Mouse (Mus musculus): ENCODE data around the gene Ceacam19.
"Not testable (repeated sequence)": the region's sequence is repeated elsewhere in the genome, so short reads cannot be mapped to it uniquely, and the experiment has no call there.

Gene Ceacam19

DNA sequence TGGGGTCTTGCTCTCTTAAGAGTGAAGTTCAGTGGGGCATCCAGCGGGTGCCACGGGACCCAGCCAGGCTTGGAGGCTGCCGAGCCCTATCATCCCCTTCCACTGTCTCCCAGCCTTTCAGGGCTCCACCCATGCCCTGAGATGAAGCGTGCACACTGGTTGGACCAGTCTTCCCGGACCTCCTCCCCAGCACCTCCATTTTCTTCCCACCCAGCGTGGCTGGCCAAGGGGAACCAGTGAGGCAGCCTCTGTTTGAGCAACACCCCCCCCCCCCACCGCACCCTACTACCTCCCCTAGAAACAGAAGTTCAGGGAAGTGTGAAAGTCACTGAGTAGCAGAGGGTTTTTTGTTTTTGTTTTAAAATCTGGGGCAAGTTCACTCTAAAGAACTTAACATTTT, at the start of gene Ceacam19:
Ceacam19 (minus strand) TSS at position 117 of the 400 bp plus-strand sequence.
- no peak for DNase-seq (ENCODE audit: low read depth, low spot score)

DNA sequence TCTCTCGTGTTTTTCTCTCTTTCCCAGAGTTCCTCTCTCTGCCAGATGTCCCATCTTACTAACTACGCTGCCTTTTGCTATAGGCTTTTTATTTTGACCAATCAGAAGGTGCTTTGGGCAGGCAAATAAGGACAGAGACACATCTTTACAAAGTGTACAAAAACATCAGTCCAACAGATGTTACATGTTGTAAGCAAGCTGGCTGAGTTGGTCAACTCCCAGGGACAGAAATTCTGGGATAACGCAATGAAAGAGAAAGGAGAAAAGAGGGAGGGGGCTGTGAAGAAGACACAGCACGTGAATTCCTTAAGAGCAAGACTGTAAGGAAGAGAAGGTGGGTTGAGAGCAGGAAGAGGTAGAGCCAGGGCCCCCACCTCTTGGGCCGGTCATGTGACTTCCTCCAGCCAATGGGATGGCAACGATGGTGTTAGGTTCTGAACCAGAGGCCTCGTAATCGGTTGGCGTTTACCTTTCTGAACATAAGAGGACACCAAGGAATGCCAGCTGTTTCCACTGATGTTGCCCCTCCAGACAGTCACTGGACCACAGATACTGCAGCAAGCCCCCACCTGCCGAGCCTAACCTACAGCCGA, 49.6 kb upstream of the Ceacam19 start:
- DNase-seq (ENCODE audit: low read depth, low spot score), result peak; percentile 51

DNA sequence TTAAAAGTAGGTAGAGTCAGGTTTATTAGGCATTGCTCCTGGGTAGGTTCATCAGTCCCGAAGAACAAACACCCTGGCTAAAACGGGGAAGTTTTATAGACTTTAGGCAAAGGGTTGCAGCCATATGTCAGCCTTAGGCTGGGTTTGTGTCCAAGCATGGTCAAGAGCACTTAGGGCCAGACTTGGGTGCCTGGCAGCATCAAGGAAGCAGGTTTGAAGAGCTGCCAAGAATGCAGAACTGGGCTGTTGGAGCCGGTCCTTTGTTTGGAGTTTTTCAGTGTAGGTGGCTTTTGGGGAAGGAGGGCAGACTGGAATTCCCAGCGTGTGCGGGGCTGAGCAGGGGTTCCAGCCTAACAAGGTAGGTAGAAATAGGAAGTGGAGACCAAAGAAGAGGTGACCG, 48.2 kb upstream of the Ceacam19 start:
- DNase-seq (ENCODE audit: low read depth, low spot score), result no peak

DNA sequence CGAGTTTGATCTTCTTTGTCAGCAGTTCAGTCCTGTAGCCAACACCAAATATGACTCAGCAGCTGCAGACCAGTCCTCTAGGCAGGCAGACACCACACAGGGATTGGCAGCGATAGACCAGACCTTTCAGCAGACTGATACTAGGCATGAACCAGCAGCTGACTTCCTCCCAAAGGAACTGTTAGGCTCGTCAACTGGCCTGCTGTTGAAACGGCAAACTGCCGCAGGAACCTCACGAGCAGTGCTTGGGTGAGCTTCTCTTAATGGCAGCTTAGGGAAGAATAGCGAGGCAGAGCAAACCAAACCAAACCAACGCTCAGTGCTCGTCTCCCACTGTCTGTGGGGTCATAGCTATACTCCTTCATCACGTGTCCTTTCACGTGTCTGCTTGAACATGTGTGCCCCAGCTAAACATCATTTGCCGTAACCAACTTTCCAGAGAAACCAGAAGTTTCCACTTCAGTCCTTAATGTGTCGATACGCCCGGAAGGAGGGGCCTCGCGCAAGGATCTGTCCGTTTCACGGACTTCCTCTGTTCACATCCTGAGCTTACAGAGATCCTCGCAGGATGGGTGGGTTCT, 47.5 kb upstream of the Ceacam19 start:
- peak; percentile 72 for DNase-seq (ENCODE audit: low read depth, low spot score)

DNA sequence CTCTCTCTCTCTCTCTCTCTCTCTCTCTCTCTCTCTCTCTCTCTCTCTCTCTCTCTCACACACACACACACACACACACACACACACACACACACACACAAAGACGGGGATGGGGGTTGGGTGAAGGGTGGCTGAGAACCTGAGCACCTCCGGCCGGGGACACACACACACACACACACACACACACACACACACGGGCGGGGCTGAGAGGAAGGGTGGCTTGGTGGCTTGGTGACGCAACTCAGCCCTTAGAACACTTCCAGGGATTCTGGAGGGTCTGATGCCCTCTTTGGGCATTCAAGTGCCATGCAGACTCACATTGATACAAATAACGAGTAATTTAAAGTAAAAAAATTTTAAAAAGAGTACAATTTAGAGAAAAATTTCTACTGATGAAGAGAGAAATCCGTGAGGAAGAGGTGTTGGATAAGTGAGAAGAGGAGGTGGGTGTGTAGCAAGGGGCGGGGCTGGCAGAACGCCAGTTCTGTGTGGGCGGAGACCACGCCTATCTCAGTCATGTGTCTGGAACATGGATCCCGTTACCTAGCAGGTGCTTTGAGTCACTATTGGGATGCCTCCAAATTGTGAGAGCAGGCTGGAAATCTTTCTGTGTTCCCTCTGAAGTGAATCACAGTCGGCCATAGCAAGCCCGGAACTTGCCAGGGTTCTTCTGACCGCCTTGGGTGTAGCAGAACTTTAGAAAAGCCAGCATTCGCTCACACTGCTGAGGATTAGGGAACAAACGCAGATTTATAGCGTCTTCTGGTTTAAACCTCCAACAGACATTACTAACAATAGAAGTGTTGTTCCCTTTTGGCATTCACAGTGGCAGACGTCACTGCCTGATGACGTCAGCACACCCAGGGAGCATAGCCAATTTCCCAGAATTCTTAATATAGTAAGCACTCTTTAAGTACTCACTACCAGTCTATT, 45.4 kb upstream of the Ceacam19 start:
- DNase-seq (ENCODE audit: low read depth, low spot score), result peak; percentile 93

DNA sequence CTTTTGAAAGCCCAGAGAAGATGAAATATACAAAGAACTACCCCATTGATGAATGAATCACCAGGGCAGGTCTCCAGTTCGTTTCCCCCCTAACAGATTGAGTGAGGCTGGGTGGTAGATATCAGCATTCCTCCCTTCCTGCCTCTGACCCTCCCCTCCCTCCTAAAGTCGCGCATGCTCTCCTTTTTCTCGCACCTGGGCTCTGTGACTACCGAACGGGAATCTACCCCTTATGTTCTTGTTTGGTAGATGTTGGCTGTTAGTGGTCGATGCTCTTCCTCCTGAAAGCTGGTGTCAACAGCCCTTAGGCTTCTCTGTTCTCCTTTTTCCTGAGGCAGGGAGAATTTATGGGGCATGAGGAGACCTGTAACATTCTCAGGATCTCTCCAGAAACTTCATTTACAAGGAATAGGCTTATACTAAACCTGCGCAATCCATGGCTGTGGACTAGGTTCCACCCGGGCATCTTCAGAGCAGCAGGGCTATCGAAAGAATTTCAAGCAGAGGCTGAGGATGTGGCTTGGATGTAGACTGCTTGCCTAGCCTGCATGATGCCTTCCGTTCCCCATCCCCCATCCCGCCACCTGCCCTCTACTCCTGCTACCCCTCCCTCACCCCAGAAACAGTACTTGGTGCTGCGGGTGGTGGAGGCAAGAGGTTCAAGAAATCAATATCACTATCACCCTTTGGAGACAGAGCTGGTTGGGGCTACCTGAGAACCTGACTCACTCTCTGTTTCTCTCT, 44.5 kb upstream of the Ceacam19 start:
- peak; percentile 90 for DNase-seq (ENCODE audit: low read depth, low spot score)

DNA sequence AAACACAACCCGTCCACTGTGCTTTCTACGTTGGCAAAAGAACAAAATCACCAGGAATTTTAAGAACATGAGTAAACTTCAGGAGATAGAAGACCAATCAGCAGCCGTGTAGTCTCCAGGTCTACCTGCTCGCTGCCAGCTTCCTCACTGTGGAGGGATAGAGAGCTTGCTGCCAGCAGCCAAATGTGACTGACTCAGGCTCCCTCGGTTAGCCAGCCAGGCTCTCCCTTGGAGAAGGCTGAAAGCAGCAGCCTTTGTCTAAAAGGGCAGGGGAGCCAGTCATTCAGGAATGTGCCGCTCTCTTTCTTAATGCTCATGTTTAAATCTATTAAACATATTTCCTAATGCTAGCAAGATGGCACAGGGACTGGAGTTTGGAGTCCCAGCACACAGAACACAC, 42.7 kb upstream of the Ceacam19 start:
- DNase-seq (ENCODE audit: low read depth, low spot score), result not testable (repeated sequence)

DNA sequence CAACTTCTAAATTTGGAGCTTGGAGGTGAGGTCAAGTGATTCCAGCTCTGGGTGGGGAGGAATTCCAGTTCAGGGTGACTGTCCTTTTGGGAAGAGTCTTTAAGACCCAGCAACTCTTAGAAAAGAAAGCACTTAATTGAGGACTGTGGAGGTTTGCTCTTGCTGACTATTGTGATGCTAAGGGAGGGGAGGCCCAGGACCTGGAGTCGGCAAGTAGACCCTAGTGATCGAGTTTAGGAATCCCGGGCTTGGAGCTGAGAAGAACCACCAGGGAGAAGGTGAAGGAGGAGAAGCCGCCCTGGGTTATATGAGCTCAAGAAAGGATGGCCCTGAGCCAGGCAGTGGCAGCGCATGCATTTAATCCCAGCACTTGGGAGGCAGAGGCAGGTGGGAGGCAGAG, 40.7 kb upstream of the Ceacam19 start:
- no peak for DNase-seq (ENCODE audit: low read depth, low spot score)

DNA sequence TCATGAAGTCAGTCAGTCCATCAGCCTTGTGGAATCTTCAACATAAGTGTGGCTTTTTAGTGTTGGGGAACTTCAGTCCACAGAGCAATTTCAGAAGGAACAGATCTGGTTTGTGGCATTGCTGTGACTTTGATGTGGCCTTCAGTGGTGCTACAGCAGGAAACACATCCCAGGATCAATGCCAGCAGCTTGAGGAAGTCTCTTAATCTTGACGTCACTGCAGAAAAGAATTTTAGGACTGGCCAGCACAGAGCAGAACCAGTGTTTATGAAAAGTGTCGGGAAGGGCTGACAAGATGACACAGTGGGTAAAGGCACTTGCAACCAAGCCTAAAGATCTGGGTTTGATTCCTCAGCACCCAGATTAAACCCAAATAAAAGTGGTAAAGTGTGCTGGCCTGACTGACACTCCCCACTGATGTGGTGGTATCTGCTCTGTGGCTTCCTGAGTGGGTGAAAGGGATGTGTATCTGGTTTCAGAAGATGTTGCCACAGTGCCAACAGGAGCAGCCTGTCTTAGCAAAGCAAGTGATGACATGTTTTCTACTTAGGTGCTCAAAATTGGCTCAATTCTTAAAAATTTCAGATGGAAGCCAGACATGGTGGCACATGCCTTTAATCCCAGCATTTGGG, 39.2 kb upstream of the Ceacam19 start:
- peak; percentile 54 for DNase-seq (ENCODE audit: low read depth, low spot score)

DNA sequence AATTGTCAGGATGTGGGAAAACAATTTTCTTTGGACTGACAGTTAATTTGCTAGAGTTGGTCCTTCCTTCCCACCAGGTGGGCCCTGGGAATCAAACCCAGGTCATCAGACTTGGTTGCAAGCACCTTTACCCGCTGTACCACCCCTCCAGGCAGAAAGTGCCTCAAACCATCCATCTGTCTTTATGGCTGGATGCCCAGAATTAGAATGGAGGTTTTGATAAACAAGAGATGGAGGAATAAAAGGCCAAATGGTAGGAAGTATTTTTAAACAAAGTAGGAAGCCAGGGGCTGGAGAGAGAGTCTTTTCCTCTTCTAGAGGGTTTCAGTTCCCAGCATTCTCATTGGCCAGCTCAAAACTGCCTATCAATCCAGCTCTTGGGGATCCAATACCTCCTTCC, 37.6 kb upstream of the Ceacam19 start:
- no peak for DNase-seq (ENCODE audit: low read depth, low spot score)

DNA sequence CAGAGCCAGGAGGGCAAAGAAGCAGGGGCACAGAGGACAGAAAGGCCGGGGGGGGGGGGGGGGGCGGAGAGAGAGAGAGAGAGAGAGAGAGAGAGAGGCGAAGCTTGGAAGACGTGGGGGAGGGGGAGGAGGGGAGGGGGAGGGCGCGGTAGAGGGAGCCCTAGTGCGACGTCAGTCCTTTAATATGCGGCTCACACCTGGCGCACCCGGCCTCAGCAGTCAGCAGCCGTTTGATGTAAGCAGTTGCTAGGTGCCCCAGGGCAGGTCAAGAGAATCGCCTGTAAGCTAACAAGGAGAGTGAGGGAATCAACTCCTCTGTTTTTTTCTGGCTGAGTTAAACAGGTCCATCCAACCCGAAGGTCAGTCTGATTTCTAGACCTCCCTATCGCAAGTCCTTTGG, 36.0 kb upstream of the Ceacam19 start:
- peak; percentile 73 for DNase-seq (ENCODE audit: low read depth, low spot score)

DNA sequence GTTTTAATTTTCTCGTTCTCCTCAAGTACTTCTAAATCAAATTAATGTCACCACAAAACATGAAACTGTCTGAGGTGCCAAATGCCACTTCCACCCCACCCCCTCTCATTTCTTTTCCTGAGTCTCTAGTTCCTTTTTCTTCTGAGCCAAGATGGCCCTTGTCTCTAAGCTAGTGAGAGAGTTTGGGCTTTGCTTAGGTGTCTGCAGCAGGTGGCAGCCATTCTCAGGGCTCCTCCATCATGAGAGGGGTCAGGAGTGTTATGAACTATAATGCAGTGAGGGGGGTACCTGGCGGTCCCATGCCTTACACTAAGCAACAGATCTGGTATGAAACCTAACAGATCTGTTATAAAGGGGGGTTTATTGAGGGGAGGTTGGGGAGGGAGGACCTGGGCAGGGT, 35.6 kb upstream of the Ceacam19 start:
- no peak for DNase-seq (ENCODE audit: low read depth, low spot score)

DNA sequence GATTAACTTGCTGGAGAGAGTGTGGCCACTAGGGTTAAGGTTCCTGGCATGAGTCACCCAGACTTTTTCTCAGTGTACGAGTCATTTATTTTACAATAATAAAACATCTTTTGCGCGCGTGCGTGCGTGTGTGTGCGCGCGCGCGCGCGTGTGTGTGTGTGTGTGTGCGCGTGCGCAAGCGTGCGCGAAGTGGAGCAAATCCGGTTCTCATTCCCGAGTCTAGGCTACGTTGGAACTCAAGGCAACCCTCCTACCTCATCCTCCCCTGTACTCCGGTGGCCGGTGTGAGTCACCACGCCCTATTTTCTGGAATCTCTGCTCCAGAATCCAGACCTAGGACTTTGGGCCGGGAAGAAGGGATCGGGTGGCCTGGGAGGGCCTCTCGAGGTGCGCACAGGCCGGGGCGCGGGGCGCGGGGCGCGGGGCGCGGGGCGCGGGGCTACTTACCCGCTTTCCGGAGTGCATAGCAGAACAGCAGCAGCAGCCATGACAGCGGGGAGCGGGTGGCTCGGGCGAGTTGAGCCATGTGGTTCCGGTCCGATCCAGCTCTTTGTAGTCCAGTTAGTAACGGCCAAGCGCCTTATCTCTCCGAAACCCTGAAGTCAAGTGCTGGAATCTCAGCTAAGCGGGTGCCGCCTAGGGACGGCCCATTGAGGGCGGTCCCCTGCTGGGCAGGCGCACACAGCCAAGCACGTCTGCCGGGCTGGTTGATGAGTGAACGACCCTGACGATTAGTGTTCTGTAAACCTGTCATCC, 32.9 kb upstream of the Ceacam19 start, which contains the start of gene Pvr:
Pvr (minus strand) TSS at position 655 of the 756 bp plus-strand sequence.
- peak; percentile 85 for DNase-seq (ENCODE audit: low read depth, low spot score)

DNA sequence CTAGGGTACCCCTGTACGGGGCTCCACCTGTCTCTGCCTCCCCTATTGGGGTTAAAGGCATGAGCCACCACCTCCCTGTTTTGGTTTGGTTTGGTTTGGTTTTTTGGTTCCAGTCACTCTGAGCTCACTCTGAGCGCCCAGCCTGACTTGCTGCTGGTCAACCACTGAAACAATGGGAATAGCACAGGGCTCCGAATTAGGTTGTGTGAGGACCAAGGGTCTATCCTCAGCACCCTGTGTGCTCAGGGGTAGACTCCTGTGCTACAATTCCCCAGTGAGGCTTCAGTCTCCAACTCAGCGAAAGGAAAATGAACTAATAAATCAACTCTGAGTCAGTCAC, 32.4 kb upstream of the Ceacam19 start:
- DNase-seq (ENCODE audit: low read depth, low spot score), result no peak

DNA sequence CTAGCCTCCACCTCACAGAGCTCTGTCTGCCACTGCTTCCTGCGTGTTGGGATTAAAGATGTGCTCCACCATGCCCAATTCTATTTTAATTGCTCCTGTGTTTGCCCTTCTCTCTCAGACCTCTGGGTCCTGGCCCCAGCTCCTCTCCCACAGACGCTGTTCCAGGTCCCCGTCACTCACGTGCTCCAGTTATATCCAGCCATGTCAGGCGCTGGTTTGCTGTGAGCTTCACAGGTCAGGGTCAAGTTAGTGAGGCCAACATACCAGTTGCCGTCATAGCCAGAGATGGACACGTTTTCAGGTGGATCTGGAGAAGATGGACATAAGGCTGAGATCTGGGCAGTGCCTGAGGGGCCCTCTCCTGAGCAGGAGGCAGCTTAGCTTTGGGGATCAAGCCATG, 26.8 kb upstream of the Ceacam19 start:
- DNase-seq (ENCODE audit: low read depth, low spot score), result no peak

DNA sequence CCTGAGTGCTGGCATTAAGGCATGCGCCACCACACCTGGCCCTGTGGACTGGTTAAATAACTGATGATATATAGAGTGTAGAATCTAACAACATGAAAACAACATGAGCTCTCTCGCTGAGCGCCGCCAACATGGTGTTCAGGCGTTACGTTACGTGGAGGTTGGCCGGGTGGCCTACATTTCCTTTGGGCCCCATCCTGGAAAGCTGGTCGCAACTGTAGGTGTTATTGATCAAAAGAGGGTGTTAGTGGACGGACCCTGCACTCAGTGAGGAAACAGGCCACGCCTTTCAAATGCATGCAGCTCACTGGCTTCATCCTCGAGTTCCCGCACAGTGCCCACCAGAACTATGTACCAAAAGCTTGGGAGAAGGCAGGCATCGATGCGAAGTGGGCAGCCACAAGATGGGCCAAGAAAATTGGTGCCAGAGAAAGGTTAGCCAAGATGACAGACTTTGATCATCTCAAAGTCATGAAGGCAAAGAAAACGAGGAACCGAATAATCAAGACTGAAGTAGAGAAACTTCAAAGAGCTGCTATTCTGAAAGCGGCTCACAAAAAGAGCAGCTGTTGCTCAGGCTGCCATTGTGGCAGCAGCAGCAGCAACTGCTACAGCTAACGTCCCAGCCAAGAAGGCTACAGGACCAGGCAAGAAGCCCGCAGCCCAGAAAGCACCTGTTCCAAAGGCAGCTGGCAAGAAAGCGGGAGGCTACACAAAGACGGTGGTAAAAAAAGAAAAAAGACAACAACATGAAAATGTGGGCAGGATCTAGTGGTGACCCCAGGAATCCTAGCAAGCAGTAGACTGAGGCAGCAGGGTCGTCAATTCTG, 24.1 kb upstream of the Ceacam19 start:
- DNase-seq (ENCODE audit: low read depth, low spot score), result no peak

DNA sequence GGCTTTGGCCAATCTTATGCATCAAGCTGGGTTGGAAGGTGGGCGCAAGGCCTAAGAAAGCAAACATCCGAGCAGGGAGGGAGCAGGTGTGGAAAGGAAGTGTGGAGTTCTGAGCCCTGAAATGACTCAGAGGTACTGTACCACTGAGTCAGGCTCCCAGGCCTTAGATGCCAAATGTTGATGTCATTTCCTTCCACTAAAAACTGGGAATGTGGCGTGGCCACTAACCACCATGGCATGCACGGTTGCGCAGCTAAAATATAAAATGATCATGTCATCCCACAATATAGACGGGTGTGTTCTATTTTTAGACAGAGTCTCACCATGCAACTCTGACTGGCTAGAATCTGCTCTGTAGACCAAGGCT, 23.5 kb upstream of the Ceacam19 start:
- DNase-seq (ENCODE audit: low read depth, low spot score), result no peak

DNA sequence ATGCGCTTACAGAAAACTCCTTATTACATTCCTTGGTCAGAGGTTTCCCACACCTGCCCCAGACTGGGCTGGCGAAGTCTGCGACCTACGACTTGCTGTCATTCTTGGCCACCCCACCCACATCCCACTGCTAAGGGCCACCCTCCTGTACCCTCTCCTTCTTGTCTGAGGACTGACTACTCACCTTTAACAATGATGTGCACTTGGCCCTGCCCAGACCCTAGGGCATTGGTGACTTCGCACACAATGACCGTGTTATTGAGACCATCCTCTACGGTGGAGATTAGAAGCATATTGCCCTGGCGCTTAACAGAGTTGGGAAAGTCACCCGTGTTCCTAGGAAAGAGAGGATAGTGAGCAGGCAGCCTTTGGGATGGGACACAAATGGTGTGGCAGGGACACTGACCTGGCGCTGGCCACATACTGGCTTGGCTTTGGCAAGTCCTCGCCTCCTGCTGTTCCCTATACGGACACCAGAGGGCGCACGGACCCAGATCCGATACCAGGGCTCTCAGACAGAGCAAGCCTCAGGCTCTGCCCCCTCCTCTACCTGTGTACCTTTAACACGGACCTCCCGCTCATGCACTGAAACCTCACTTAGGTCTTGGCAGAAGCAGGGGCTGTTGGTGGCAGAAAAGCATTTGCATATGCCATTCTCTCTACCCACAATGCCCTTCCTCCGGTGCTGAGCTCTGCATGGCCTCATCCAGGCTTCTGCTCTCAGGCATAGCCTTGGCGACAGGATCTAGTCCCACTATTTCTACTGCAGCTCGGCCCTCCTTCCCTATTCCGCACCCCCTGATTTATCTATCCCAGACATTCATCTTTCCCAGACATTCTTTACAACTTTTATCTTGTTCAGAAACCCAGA, 22.9 kb upstream of the Ceacam19 start:
- DNase-seq (ENCODE audit: low read depth, low spot score), result peak; percentile 89

DNA sequence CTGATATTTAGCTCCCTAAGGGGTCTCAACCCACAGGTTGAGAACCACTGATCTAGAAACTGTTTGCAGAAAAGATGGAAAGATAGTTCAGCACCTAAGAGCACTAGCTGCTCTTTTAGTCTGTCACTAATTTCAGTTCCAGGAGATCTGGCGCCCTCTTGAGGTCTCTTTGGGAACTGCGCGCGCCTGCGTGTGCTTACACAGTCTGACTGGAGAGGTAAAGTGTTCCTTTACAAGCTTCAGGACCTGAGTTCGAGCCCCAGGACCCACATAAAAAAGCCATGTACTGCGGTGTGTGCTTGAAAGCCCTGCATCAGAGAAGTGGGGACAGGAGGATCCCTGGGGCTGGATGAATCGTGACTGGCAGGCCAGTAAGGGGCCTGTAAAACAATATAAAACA, 2.1 kb upstream of the Ceacam19 start:
- DNase-seq (ENCODE audit: low read depth, low spot score), result peak; percentile 79
